Mouse (Mus musculus): Measurements from ENCODE around the gene Sugp1. TPM values are rescaled to one million over a fixed set of nuclear protein-coding genes. Genes with fewer than 3 reads are reported as not detected.
"Not testable (repeated sequence)": the region's sequence is repeated elsewhere in the genome, so short reads cannot be mapped to it uniquely, and the experiment has no call there.

The Sugp1 gene
- 50.7 and 51.6 TPM in 2 replicates for polyA plus RNA-seq (2015; fragmentation: Nextera tagmentation; extraction: Ambion mirVana)

GRCm38 (mm10) chr8:70042583-70043455 is at the start of gene Sugp1, which contains the start of gene Mau2:
Gene Sugp1, plus strand, starts transcription at chr8:70042813.
Gene Mau2, minus strand, starts transcription at chr8:70042734.
- peak within 1 kb of the TSS; percentile 81 for H3K9ac ChIP-seq (replicated peaks; ENCODE audit: low read length)
- peak within 1 kb of the TSS; percentile 93 for H3K4me3 ChIP-seq (ENCODE audit: low read length)
- WGBS: under 1% methylated on average over 65 of the region's 65 CpGs
- H3K27ac ChIP-seq (ENCODE audit: low read length): peak within 1 kb of the TSS; percentile 80
- no peaks in the 10 kb centered on the region for H3K9me3 ChIP-seq (ENCODE audit: low read length)
- peaks cover 32% of the 10 kb centered on the region for H3K4me1 ChIP-seq (ENCODE audit: insufficient read depth, low read length)
- ATAC-seq (ENCODE audit: low FRiP score, low TSS enrichment): peak; percentile 96
- peak within 1 kb of the TSS; percentile 84 for H3K4me2 ChIP-seq (replicated peaks; ENCODE audit: low read depth, low read length)
- no peaks in the 10 kb centered on the region for H3K27me3 ChIP-seq (ENCODE audit: insufficient read depth, low read length)
- H3K36me3 ChIP-seq (ENCODE audit: insufficient read depth, low read length): no peaks in the 10 kb centered on the region

GRCm38 (mm10) chr8:69995422-69995775 is 47.2 kb upstream of the Sugp1 start:
- H3K9ac ChIP-seq (replicated peaks; ENCODE audit: low read length): peak overlapping the region; percentile 87
- 0% methylated on average over 7 of the region's 7 CpGs for WGBS
- no peak for ATAC-seq (ENCODE audit: low FRiP score, low TSS enrichment)
- H3K4me1 ChIP-seq (ENCODE audit: insufficient read depth, low read length): peaks cover 10% of the 10 kb centered on the region
- peak overlapping the region; percentile 90 for H3K27ac ChIP-seq (ENCODE audit: low read length)
- H3K4me2 ChIP-seq (replicated peaks; ENCODE audit: low read depth, low read length): peak overlapping the region; percentile 86
- H3K36me3 ChIP-seq (ENCODE audit: insufficient read depth, low read length): peaks cover 4% of the 10 kb centered on the region; the same call in 1 of the 2 replicates
- no peaks in the 10 kb centered on the region for H3K9me3 ChIP-seq (ENCODE audit: low read length)
- no peaks in the 10 kb centered on the region for H3K27me3 ChIP-seq (ENCODE audit: insufficient read depth, low read length)
- H3K4me3 ChIP-seq (ENCODE audit: low read length): peak overlapping the region; percentile 95

- H3K36me3 ChIP-seq (ENCODE audit: insufficient read depth, low read length): peaks cover 4% of the 10 kb centered on the region; the same call in 1 of the 2 replicates
- 0% methylated on average over 69 of the region's 87 CpGs for WGBS
- ATAC-seq (ENCODE audit: low FRiP score, low TSS enrichment): peak; percentile 99
- H3K4me2 ChIP-seq (replicated peaks; ENCODE audit: low read depth, low read length): peak within 1 kb of the TSS; percentile 92
- no peaks in the 10 kb centered on the region for H3K9me3 ChIP-seq (ENCODE audit: low read length)
- H3K4me1 ChIP-seq (ENCODE audit: insufficient read depth, low read length): peaks cover 12% of the 10 kb centered on the region
- H3K9ac ChIP-seq (replicated peaks; ENCODE audit: low read length): peak within 1 kb of the TSS; percentile 87
- H3K27ac ChIP-seq (ENCODE audit: low read length): peak within 1 kb of the TSS; percentile 90
- no peaks in the 10 kb centered on the region for H3K27me3 ChIP-seq (ENCODE audit: insufficient read depth, low read length)
- H3K4me3 ChIP-seq (ENCODE audit: low read length): peak within 1 kb of the TSS; percentile 95
These were observed 46.6 kb upstream of the Sugp1 start, which contains the start of gene Gatad2a for GRCm38 (mm10) chr8:69995776-69996588. Gene Gatad2a, minus strand, starts transcription at chr8:69996384.

GRCm38 (mm10) chr8:69996589-69997285 is 45.9 kb upstream of the Sugp1 start:
- peak overlapping the region; percentile 92 for H3K4me2 ChIP-seq (replicated peaks; ENCODE audit: low read depth, low read length)

GRCm38 (mm10) chr8:69998706-69999105 is 43.9 kb upstream of the Sugp1 start:
- WGBS: 86% methylated on average over 3 of the region's 3 CpGs
- Histone ChIP-seq H3K4me3 (ENCODE audit: low read length) (no peak overlapping the region), H3K27ac (ENCODE audit: low read length) (no peak overlapping the region), H3K4me1 (ENCODE audit: insufficient read depth, low read length) (peaks cover 21% of the 10 kb centered on the region), H3K4me2 (replicated peaks; ENCODE audit: low read depth, low read length) (no peak overlapping the region), H3K27me3 (ENCODE audit: insufficient read depth, low read length) (no peaks in the 10 kb centered on the region), H3K36me3 (ENCODE audit: insufficient read depth, low read length) (no peaks in the 10 kb centered on the region), H3K9me3 (ENCODE audit: low read length) (no peaks in the 10 kb centered on the region), H3K9ac (replicated peaks; ENCODE audit: low read length) (no peak overlapping the region)
- ATAC-seq (ENCODE audit: low FRiP score, low TSS enrichment): no peak

More at GRCm38 (mm10) chr8:69996589-69997285, 45.9 kb upstream of the Sugp1 start:
- peak overlapping the region; percentile 95 for H3K4me3 ChIP-seq (ENCODE audit: low read length)
- ATAC-seq (ENCODE audit: low FRiP score, low TSS enrichment): no peak
- H3K36me3 ChIP-seq (ENCODE audit: insufficient read depth, low read length): peaks cover 4% of the 10 kb centered on the region; the same call in 1 of the 2 replicates
- H3K27ac ChIP-seq (ENCODE audit: low read length): peak overlapping the region; percentile 88
- 2% methylated on average over 35 of the region's 35 CpGs for WGBS
- no peaks in the 10 kb centered on the region for H3K9me3 ChIP-seq (ENCODE audit: low read length)
- H3K27me3 ChIP-seq (ENCODE audit: insufficient read depth, low read length): no peaks in the 10 kb centered on the region
- H3K9ac ChIP-seq (replicated peaks; ENCODE audit: low read length): peak overlapping the region; percentile 87
- peaks cover 19% of the 10 kb centered on the region for H3K4me1 ChIP-seq (ENCODE audit: insufficient read depth, low read length)

GRCm38 (mm10) chr8:69999236-69999635 is 43.4 kb upstream of the Sugp1 start:
- H3K4me1 ChIP-seq (ENCODE audit: insufficient read depth, low read length): peaks cover 21% of the 10 kb centered on the region
- no peaks in the 10 kb centered on the region for H3K27me3 ChIP-seq (ENCODE audit: insufficient read depth, low read length)
- 96% methylated on average over 4 of the region's 4 CpGs for WGBS
- H3K4me2 ChIP-seq (replicated peaks; ENCODE audit: low read depth, low read length): no peak overlapping the region
- no peak overlapping the region for H3K9ac ChIP-seq (replicated peaks; ENCODE audit: low read length)
- ATAC-seq (ENCODE audit: low FRiP score, low TSS enrichment): no peak
- no peak overlapping the region for H3K4me3 ChIP-seq (ENCODE audit: low read length)
- no peak overlapping the region for H3K27ac ChIP-seq (ENCODE audit: low read length)
- H3K9me3 ChIP-seq (ENCODE audit: low read length): no peaks in the 10 kb centered on the region
- H3K36me3 ChIP-seq (ENCODE audit: insufficient read depth, low read length): no peaks in the 10 kb centered on the region

GRCm38 (mm10) chr8:70000226-70000625 is 42.4 kb upstream of the Sugp1 start:
- Histone ChIP-seq H3K36me3 (ENCODE audit: insufficient read depth, low read length) (no peaks in the 10 kb centered on the region), H3K9me3 (ENCODE audit: low read length) (no peaks in the 10 kb centered on the region), H3K4me2 (replicated peaks; ENCODE audit: low read depth, low read length) (no peak overlapping the region), H3K4me1 (ENCODE audit: insufficient read depth, low read length) (peaks cover 16% of the 10 kb centered on the region), H3K27ac (ENCODE audit: low read length) (no peak overlapping the region), H3K27me3 (ENCODE audit: insufficient read depth, low read length) (no peaks in the 10 kb centered on the region), H3K9ac (replicated peaks; ENCODE audit: low read length) (no peak overlapping the region), H3K4me3 (ENCODE audit: low read length) (no peak overlapping the region)
- no peak for ATAC-seq (ENCODE audit: low FRiP score, low TSS enrichment)
- 82% methylated on average over 2 of the region's 2 CpGs for WGBS

GRCm38 (mm10) chr8:70001176-70001891 is 41.3 kb upstream of the Sugp1 start:
- no peaks in the 10 kb centered on the region for H3K36me3 ChIP-seq (ENCODE audit: insufficient read depth, low read length)
- H3K27ac ChIP-seq (ENCODE audit: low read length): peak overlapping the region; percentile 83
- H3K9me3 ChIP-seq (ENCODE audit: low read length): no peaks in the 10 kb centered on the region
- peak overlapping the region; percentile 55 for H3K9ac ChIP-seq (replicated peaks; ENCODE audit: low read length)
- peak overlapping the region; percentile 64 for H3K4me2 ChIP-seq (replicated peaks; ENCODE audit: low read depth, low read length)
- WGBS: 1% methylated on average over 16 of the region's 16 CpGs
- H3K27me3 ChIP-seq (ENCODE audit: insufficient read depth, low read length): no peaks in the 10 kb centered on the region
- H3K4me1 ChIP-seq (ENCODE audit: insufficient read depth, low read length): peaks cover 15% of the 10 kb centered on the region; the same call in 1 of the 2 replicates
- peak; percentile 32 for ATAC-seq (ENCODE audit: low FRiP score, low TSS enrichment)
- peak overlapping the region; percentile 33 for H3K4me3 ChIP-seq (ENCODE audit: low read length)

GRCm38 (mm10) chr8:70001892-70002191 is 40.8 kb upstream of the Sugp1 start:
- not testable (repeated sequence) for H3K9me3 ChIP-seq (ENCODE audit: low read length); H3K27ac ChIP-seq (ENCODE audit: low read length); H3K36me3 ChIP-seq (ENCODE audit: insufficient read depth, low read length); H3K27me3 ChIP-seq (ENCODE audit: insufficient read depth, low read length); ATAC-seq (ENCODE audit: low FRiP score, low TSS enrichment)
- 42% methylated on average over 7 of the region's 7 CpGs for WGBS
- peak overlapping the region; percentile 64 for H3K4me2 ChIP-seq (replicated peaks; ENCODE audit: low read depth, low read length)
- H3K4me1 ChIP-seq (ENCODE audit: insufficient read depth, low read length): peaks cover 15% of the 10 kb centered on the region; the same call in 1 of the 2 replicates
- peak overlapping the region; percentile 33 for H3K4me3 ChIP-seq (ENCODE audit: low read length)
- 0 out of 2 replicates have a peak overlapping the region, but pooled peaks have one; percentile 55 for H3K9ac ChIP-seq (replicated peaks; ENCODE audit: low read length)

Measured in kidney, embryonic 16.5 days (tissue).